Mouse (Mus musculus) bone marrow macrophage, adult 2 months (primary cell): ENCODE measurements around the gene Retreg3.

Experiments
- CTCF ChIP-seq: IDR thresholded peaks from 2 replicates; pipeline ENCODE4 v1.5.1; 2012; ENCODE audit warnings: low read depth, mild to moderate bottlenecking, low read length, moderate library complexity
- POLR2A ChIP-seq: IDR thresholded peaks from 2 replicates; pipeline ENCODE4 v1.6.1; 2012; ENCODE audit warnings: mild to moderate bottlenecking, low read depth, low read length, borderline replicate concordance

GRCm38 (mm10) chr11:101081659-101082058 is 38.0 kb downstream of the Retreg3 start:
- TF ChIP-seq POLR2A = no peak
- TF ChIP-seq CTCF = no peak
